In genomic region chr15:81045336-81045735, GRCm38 (mm10) we compare ENCODE assay signal across 10 mouse cellular contexts.
DNase-seq lines count a peak whose midpoint lies in the region; ATAC-seq and TF ChIP-seq lines count a peak whose summit lies in the region.
"Had no signal": no experiment of that assay in that cellular context is flagged by ENCODE, and none has a peak within 500 bp of the region (broad histone marks: within the 10 kb centered on the region; RNA-seq: fewer than 3 reads in every experiment).

No protein-coding gene starts in this region.

- H3K4me3 ChIP-seq in stomach, embryonic 15.5 days (replicated peaks): 0 out of 2 replicates have a peak overlapping the region, but pooled peaks have one; percentile 3
- no peak overlapping the region for H3K4me3 ChIP-seq in stomach, postnatal 0 days (ENCODE audit: low read depth, low read length)
- H3K4me3 ChIP-seq in liver, embryonic 14.5 days (ENCODE audit: insufficient read depth in 1 of 2, low read depth in 2 of 2, low read length in 2 of 2): peak overlapping the region; percentile 33 to 39
- H3K4me3 ChIP-seq in forebrain, embryonic 11.5 days (ENCODE audit: low read depth, low read length): no peak overlapping the region
- H3K4me3 ChIP-seq in intestine, embryonic 15.5 days (replicated peaks): no peak overlapping the region
- H3K4me3 ChIP-seq: embryonic facial prominence, embryonic 13.5 days had no signal

- H3K27ac ChIP-seq in stomach, embryonic 15.5 days: no peak overlapping the region; the same call in 1 of the 2 replicates
- no peak overlapping the region for H3K27ac ChIP-seq in stomach, postnatal 0 days (replicated peaks)
- H3K27ac ChIP-seq in liver, embryonic 14.5 days: no peak overlapping the region
- no peak overlapping the region for H3K27ac ChIP-seq in forebrain, embryonic 11.5 days (ENCODE audit: low read depth, low read length)
- no peak overlapping the region for H3K27ac ChIP-seq in intestine, embryonic 15.5 days
- H3K27ac ChIP-seq: embryonic facial prominence, embryonic 13.5 days had no signal

- TF ChIP-seq CTCF in stomach, postnatal 0 days (IDR thresholded peaks at IDR 0.05; ENCODE audit: low read depth): no peak
- no peak for TF ChIP-seq CTCF in liver, embryonic 14.5 days (IDR thresholded peaks at IDR 0.05; ENCODE audit: low read depth)

- DNase-seq in stomach, postnatal 0 days (ENCODE audit: low spot score): no peak
- no peak for DNase-seq in liver, embryonic 14.5 days (ENCODE audit: low read depth in 3 of 3, low spot score in 3 of 3)
- DNase-seq in forebrain, embryonic 11.5 days (ENCODE audit: low spot score): no peak
- no peak for DNase-seq in left cerebral cortex, adult 18-20 months (ENCODE audit: low spot score in 2 of 2)
- DNase-seq in c-Kit-positive CD71-positive TER-119-positive erythroid progenitor cells, embryonic 14.5 days (ENCODE audit: low spot score): no peak
- DNase-seq: kidney, adult 11 months had no signal

- no peak for ATAC-seq in stomach, embryonic 15.5 days (ENCODE audit: insufficient read depth, low FRiP score, low read depth)
- no peak for ATAC-seq in stomach, postnatal 0 days (ENCODE audit: low FRiP score, low TSS enrichment)
- ATAC-seq in liver, embryonic 14.5 days (ENCODE audit: insufficient read depth): no peak
- peak; percentile 81 for ATAC-seq in monocyte, adult 5-6 weeks (replicated peaks; ENCODE audit: insufficient number of reproducible peaks, low FRiP score, low TSS enrichment, poor library complexity, severe bottlenecking)
- no peak for ATAC-seq in forebrain, embryonic 11.5 days (replicated peaks; ENCODE audit: low FRiP score)
- no peak for ATAC-seq in intestine, embryonic 15.5 days

- no peak overlapping the region for H3K4me2 ChIP-seq in stomach, embryonic 15.5 days
- H3K4me2 ChIP-seq in stomach, postnatal 0 days (replicated peaks; ENCODE audit: low read depth): no peak overlapping the region
- peak overlapping the region; percentile 24; the same call in 1 of the 2 replicates for H3K4me2 ChIP-seq in liver, embryonic 14.5 days (ENCODE audit: low read depth)
- H3K4me2 ChIP-seq in forebrain, embryonic 11.5 days (ENCODE audit: low read depth, low read length, severe bottlenecking): no peak overlapping the region
- H3K4me2 ChIP-seq in intestine, embryonic 15.5 days (replicated peaks): no peak overlapping the region
- H3K4me2 ChIP-seq: embryonic facial prominence, embryonic 13.5 days had no signal

- no peak for TF ChIP-seq EP300 in stomach, postnatal 0 days (optimal IDR thresholded peaks at IDR 0.05)
- no peak for TF ChIP-seq EP300 in liver, embryonic 14.5 days (IDR thresholded peaks at IDR 0.05; ENCODE audit: low read depth)

- H3K4me1 ChIP-seq in stomach, embryonic 15.5 days: peaks cover 15% of the 10 kb centered on the region; the same call in 1 of the 2 replicates
- no peaks in the 10 kb centered on the region for H3K4me1 ChIP-seq in stomach, postnatal 0 days (replicated peaks; ENCODE audit: control insufficient read depth, insufficient read depth)
- peaks cover 0 to 9% of the 10 kb centered on the region in 2 experiments; a peak in 3 of 4 replicates for H3K4me1 ChIP-seq in liver, embryonic 14.5 days (replicated peaks; ENCODE audit: control insufficient read depth in 2 of 2, insufficient read depth in 2 of 2, low read length in 1 of 2)
- H3K4me1 ChIP-seq in forebrain, embryonic 11.5 days (replicated peaks; ENCODE audit: control insufficient read depth, insufficient read depth, low read length): no peaks in the 10 kb centered on the region
- H3K4me1 ChIP-seq in intestine, embryonic 15.5 days (replicated peaks): peaks cover 19% of the 10 kb centered on the region

- H3K27me3 ChIP-seq in stomach, embryonic 15.5 days (replicated peaks): no peaks in the 10 kb centered on the region
- H3K27me3 ChIP-seq in stomach, postnatal 0 days (ENCODE audit: control insufficient read depth, insufficient read depth, low read length): no peaks in the 10 kb centered on the region
- no peaks in the 10 kb centered on the region; the same call in 1 of the 2 replicates for H3K27me3 ChIP-seq in liver, embryonic 14.5 days (ENCODE audit: control insufficient read depth, insufficient read depth, low read length)
- H3K27me3 ChIP-seq in forebrain, embryonic 11.5 days (ENCODE audit: control insufficient read depth, insufficient read depth, low read length): no peaks in the 10 kb centered on the region
- no peaks in the 10 kb centered on the region for H3K27me3 ChIP-seq in intestine, embryonic 15.5 days (replicated peaks)
- H3K27me3 ChIP-seq: embryonic facial prominence, embryonic 13.5 days had no signal

- no peaks in the 10 kb centered on the region for H3K9me3 ChIP-seq in stomach, embryonic 15.5 days
- no peaks in the 10 kb centered on the region for H3K9me3 ChIP-seq in stomach, postnatal 0 days (ENCODE audit: control insufficient read depth, low read length)
- no peaks in the 10 kb centered on the region for H3K9me3 ChIP-seq in liver, embryonic 14.5 days (ENCODE audit: control insufficient read depth, low read length)
- H3K9me3 ChIP-seq in forebrain, embryonic 11.5 days (ENCODE audit: control insufficient read depth, low read length): no peaks in the 10 kb centered on the region
- no peaks in the 10 kb centered on the region for H3K9me3 ChIP-seq in intestine, embryonic 15.5 days
- H3K9me3 ChIP-seq: embryonic facial prominence, embryonic 13.5 days had no signal

- H3K9ac ChIP-seq in stomach, embryonic 15.5 days: no peak overlapping the region
- no peak overlapping the region for H3K9ac ChIP-seq in stomach, postnatal 0 days (ENCODE audit: low read length)
- no peak overlapping the region for H3K9ac ChIP-seq in liver, embryonic 14.5 days (replicated peaks)
- no peak overlapping the region for H3K9ac ChIP-seq in forebrain, embryonic 11.5 days (ENCODE audit: low read length)
- H3K9ac ChIP-seq in intestine, embryonic 15.5 days: no peak overlapping the region
- H3K9ac ChIP-seq: embryonic facial prominence, embryonic 13.5 days had no signal

- no peaks in the 10 kb centered on the region for H3K36me3 ChIP-seq in stomach, embryonic 15.5 days
- peaks cover 4% of the 10 kb centered on the region; the same call in 1 of the 2 replicates for H3K36me3 ChIP-seq in stomach, postnatal 0 days (ENCODE audit: control insufficient read depth, insufficient read depth, low read length)
- no peaks in the 10 kb centered on the region for H3K36me3 ChIP-seq in liver, embryonic 14.5 days (replicated peaks; ENCODE audit: control insufficient read depth, insufficient read depth, low read depth)
- no peaks in the 10 kb centered on the region for H3K36me3 ChIP-seq in forebrain, embryonic 11.5 days (ENCODE audit: control insufficient read depth, insufficient read depth, low read length)
- no peaks in the 10 kb centered on the region for H3K36me3 ChIP-seq in intestine, embryonic 15.5 days

- 81% methylated on average over 4 of the region's 4 CpGs for WGBS in stomach, embryonic 15.5 days
- whole genome bisulfite sequencing in stomach, postnatal 0 days: 83% methylated on average over 4 of the region's 4 CpGs
- WGBS in liver, embryonic 14.5 days (ENCODE audit: insufficient replicate concordance): 14% methylated on average over 4 of the region's 4 CpGs
- WGBS in forebrain, embryonic 11.5 days: 93% methylated on average over 4 of the region's 4 CpGs
- 86% methylated on average over 4 of the region's 4 CpGs for WGBS in intestine, embryonic 15.5 days

Comparison
In these comparisons a context has a peak if more than half of its experiments do, and no peak if none do; other contexts are left out.
1. H3K4me3 ChIP-seq: peak in stomach, embryonic 15.5 days (single experiment) and liver, embryonic 14.5 days (2 of 2); none in stomach, postnatal 0 days (single experiment), forebrain, embryonic 11.5 days (single experiment) and intestine, embryonic 15.5 days (single experiment).